Mouse (Mus musculus): ENCODE measurements around the gene Tbc1d10a. TPM values are rescaled to one million over a fixed set of nuclear protein-coding genes. Genes with fewer than 3 reads are reported as not detected.

Gene Tbc1d10a
- total and polyA plus RNA-seq, 2 experiments from 2014 or later, result 31.9 to 48.4 TPM

DNA sequence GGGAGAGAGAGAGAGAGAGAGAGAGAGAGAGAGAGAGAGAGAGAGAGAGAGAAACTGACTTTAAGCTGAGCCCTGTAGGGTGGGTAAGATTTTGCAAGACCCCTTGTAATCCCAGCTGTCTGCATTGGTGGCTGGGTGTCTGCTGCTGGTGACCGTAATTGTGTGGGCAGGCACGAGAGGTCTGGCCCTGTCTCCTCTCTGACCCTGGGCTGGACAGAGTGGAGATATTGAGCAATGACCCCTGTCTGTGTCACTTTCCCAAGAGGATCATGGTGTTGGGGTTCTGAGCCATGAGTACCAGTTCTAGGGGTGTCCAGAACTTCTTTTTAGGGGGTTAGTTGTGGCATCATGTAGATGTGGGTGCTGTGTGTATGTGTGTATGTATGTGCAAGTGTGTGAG, 37.6 kb downstream of the Tbc1d10a start:
- TF ChIP-seq CTCF (IDR thresholded peaks at IDR 0.05), result no peak
- DNase-seq (ENCODE audit: low spot score), result no peak
- no peak overlapping the region for H3K9ac ChIP-seq (replicated peaks; ENCODE audit: low read length, poor library complexity, severe bottlenecking)
- H3K27ac ChIP-seq (ENCODE audit: low read depth, low read length), result no peak overlapping the region
- H3K4me2 ChIP-seq (ENCODE audit: low read depth, low read length, poor library complexity, severe bottlenecking), result no peak overlapping the region
- ATAC-seq (ENCODE audit: low FRiP score), result no peak
- H3K4me1 ChIP-seq (ENCODE audit: insufficient read depth, low read length), result no peaks in the 10 kb centered on the region
- H3K36me3 ChIP-seq (ENCODE audit: insufficient read depth, low read length), result no peaks in the 10 kb centered on the region
- no peaks in the 10 kb centered on the region for H3K9me3 ChIP-seq (ENCODE audit: low read length)
- 42% methylated on average over 2 of the region's 2 CpGs for WGBS
- no peaks in the 10 kb centered on the region for H3K27me3 ChIP-seq (ENCODE audit: insufficient read depth, low read length)
- no peak overlapping the region for H3K4me3 ChIP-seq (ENCODE audit: low read depth, low read length)

DNA sequence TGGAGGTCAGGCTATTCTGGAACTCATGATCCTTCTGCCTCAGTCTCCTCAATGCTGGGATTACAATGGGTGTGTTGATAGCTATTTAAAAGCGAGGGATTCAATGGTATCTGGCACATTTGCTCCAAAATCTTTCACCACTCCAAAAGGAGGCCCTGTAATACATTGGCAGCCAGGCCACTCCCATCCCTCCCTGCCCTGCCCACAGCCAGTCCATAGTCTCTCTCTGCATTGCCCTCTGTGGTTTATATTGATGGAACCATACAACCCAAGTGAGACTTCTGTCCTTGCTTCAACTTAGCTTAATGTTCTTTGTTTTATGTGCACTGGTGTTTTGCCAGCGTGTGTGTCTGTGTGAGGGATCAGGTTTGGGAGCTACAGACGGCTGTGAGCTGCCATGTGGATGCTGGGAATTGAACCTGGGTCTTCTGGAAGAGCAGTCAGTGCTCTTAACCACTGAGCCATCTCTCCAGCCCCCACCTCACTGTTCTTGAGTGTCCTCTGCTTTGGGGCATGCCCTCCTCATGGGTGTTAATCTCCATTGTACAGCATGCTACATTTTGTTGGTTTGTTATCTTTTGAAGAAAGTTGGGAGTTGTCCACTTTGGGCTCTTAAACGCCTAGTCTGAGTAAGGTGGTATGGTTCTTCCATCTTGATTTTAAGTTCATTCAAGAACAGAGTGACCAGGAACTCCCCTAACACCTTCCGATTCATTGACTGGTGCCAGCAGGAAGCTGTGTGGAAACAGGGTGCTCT, 40.2 kb downstream of the Tbc1d10a start:
- Histone ChIP-seq H3K4me3 (ENCODE audit: low read depth, low read length) (no peak overlapping the region), H3K9me3 (ENCODE audit: low read length) (no peaks in the 10 kb centered on the region), H3K4me1 (ENCODE audit: insufficient read depth, low read length) (no peaks in the 10 kb centered on the region), H3K36me3 (ENCODE audit: insufficient read depth, low read length) (no peaks in the 10 kb centered on the region), H3K27me3 (ENCODE audit: insufficient read depth, low read length) (no peaks in the 10 kb centered on the region), H3K9ac (replicated peaks; ENCODE audit: low read length, poor library complexity, severe bottlenecking) (no peak overlapping the region), H3K27ac (ENCODE audit: low read depth, low read length) (no peak overlapping the region), H3K4me2 (ENCODE audit: low read depth, low read length, poor library complexity, severe bottlenecking) (no peak overlapping the region)
- WGBS, result 79% methylated on average over 5 of the region's 5 CpGs
- ATAC-seq (ENCODE audit: low FRiP score), result no peak
- no peak for TF ChIP-seq CTCF (IDR thresholded peaks at IDR 0.05)
- DNase-seq (ENCODE audit: low spot score), result no peak

DNA sequence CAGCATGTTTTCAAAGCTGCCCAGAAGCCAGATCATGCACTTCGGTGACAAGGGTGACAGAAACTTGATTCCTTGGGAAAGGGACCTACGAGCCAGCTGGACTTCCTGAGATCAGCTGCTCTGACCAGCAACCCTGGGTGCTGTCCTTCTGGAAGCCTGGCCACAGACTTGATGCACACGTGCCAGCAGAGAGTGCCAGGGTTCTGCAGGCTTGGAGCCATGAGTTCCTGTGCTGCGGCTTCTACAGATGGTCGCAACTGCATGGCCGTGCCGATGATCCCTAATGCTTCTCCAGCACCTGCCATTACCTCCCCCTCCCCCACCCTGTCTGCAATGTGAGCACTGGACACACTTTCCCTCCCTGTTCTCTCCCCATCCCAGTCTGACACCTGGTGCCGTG, 41.9 kb downstream of the Tbc1d10a start:
- no peaks in the 10 kb centered on the region for H3K36me3 ChIP-seq (ENCODE audit: insufficient read depth, low read length)
- no peaks in the 10 kb centered on the region for H3K4me1 ChIP-seq (ENCODE audit: insufficient read depth, low read length)
- 0 out of 2 replicates have a peak, but pooled peaks have one; percentile 56 for ATAC-seq (ENCODE audit: low FRiP score)

DNA sequence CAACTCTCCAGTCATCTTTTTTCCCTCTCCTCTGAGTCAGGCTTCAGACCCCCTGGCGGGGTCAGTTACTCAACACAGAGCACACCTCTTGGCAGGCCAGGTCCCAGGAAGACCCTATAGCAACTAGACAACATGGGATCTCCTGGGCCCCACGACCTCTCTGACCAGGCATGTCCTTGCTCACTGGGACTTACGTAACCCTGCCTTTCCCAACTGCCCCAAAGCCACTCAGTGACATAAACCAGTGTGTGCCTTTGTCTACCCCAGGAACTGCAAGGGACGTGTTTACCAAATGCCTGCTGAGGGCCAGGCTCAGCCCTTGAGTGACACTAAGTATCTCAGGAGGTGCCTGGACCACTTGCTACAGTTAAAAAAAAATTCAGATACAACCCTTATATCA, 43.3 kb downstream of the Tbc1d10a start:
- ATAC-seq (ENCODE audit: low FRiP score), result no peak
- no peaks in the 10 kb centered on the region for H3K36me3 ChIP-seq (ENCODE audit: insufficient read depth, low read length)
- H3K4me2 ChIP-seq (ENCODE audit: low read depth, low read length, poor library complexity, severe bottlenecking), result no peak overlapping the region
- no peak for DNase-seq (ENCODE audit: low spot score)
- no peak overlapping the region for H3K9ac ChIP-seq (replicated peaks; ENCODE audit: low read length, poor library complexity, severe bottlenecking)
- no peaks in the 10 kb centered on the region for H3K9me3 ChIP-seq (ENCODE audit: low read length)
- no peaks in the 10 kb centered on the region for H3K27me3 ChIP-seq (ENCODE audit: insufficient read depth, low read length)
- H3K4me3 ChIP-seq (ENCODE audit: low read depth, low read length), result no peak overlapping the region
- TF ChIP-seq CTCF (IDR thresholded peaks at IDR 0.05), result no peak
- 57% methylated on average over 4 of the region's 4 CpGs for WGBS
- H3K4me1 ChIP-seq (ENCODE audit: insufficient read depth, low read length), result no peaks in the 10 kb centered on the region
- H3K27ac ChIP-seq (ENCODE audit: low read depth, low read length), result no peak overlapping the region

More for the DNA sequence above, 41.9 kb downstream of the Tbc1d10a start:
- no peak overlapping the region for H3K9ac ChIP-seq (replicated peaks; ENCODE audit: low read length, poor library complexity, severe bottlenecking)
- H3K4me2 ChIP-seq (ENCODE audit: low read depth, low read length, poor library complexity, severe bottlenecking), result no peak overlapping the region
- no peaks in the 10 kb centered on the region for H3K27me3 ChIP-seq (ENCODE audit: insufficient read depth, low read length)
- 51% methylated on average over 8 of the region's 8 CpGs for WGBS
- H3K9me3 ChIP-seq (ENCODE audit: low read length), result no peaks in the 10 kb centered on the region
- TF ChIP-seq CTCF (IDR thresholded peaks at IDR 0.05), result no peak
- H3K4me3 ChIP-seq (ENCODE audit: low read depth, low read length), result no peak overlapping the region
- H3K27ac ChIP-seq (ENCODE audit: low read depth, low read length), result no peak overlapping the region
- peak; percentile 86 for DNase-seq (ENCODE audit: low spot score)

DNA sequence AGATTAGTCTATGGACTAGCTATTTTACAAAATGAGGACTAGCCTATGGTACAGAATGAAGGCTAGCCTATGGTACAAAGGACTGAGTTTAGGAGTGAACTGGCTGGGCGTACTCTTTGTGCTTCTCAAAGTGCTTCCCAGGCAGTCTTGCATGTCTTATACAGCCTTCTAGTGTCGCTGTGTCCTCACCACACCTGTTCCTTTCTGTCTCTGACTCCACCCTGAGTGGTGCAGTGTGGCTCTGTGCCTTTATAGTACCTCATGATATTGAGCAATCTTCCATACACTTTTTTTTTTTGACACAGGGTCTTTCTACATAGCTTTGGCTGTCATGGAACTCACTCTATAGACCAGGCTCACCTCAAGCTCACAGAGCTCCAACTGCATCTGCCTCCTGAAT, 44.8 kb downstream of the Tbc1d10a start:
- H3K27ac ChIP-seq (ENCODE audit: low read depth, low read length), result no peak overlapping the region
- no peak overlapping the region for H3K4me3 ChIP-seq (ENCODE audit: low read depth, low read length)
- WGBS, result 88% methylated on average over 2 of the region's 2 CpGs
- no peaks in the 10 kb centered on the region for H3K9me3 ChIP-seq (ENCODE audit: low read length)
- TF ChIP-seq CTCF (IDR thresholded peaks at IDR 0.05), result no peak
- H3K27me3 ChIP-seq (ENCODE audit: insufficient read depth, low read length), result no peaks in the 10 kb centered on the region
- H3K4me2 ChIP-seq (ENCODE audit: low read depth, low read length, poor library complexity, severe bottlenecking), result no peak overlapping the region
- no peak overlapping the region for H3K9ac ChIP-seq (replicated peaks; ENCODE audit: low read length, poor library complexity, severe bottlenecking)
- H3K4me1 ChIP-seq (ENCODE audit: insufficient read depth, low read length), result no peaks in the 10 kb centered on the region
- no peak for DNase-seq (ENCODE audit: low spot score)
- ATAC-seq (ENCODE audit: low FRiP score), result no peak
- H3K36me3 ChIP-seq (ENCODE audit: insufficient read depth, low read length), result no peaks in the 10 kb centered on the region

DNA sequence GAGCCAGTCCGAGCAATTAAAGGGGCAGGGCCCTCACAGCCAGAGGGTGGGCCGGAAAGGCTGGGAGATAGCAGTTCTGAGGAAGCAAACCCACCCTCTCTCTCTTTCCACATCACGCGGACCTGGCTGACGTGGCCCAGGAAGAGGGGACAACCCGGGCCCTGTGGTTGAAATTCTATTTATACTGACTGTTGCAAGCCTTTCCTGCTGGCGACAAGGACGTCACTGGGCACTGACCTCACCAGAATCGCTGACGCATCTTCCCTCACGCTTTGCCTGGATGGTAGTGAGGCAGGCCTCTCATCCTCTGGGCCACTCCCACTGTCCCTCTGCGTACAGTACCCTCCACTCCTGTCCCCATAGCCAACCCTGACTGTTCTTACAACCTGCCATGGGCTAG, 46.1 kb downstream of the Tbc1d10a start:
- no peak overlapping the region for H3K4me2 ChIP-seq (ENCODE audit: low read depth, low read length, poor library complexity, severe bottlenecking)
- ATAC-seq (ENCODE audit: low FRiP score), result no peak
- no peak overlapping the region for H3K27ac ChIP-seq (ENCODE audit: low read depth, low read length)
- no peaks in the 10 kb centered on the region for H3K9me3 ChIP-seq (ENCODE audit: low read length)
- H3K36me3 ChIP-seq (ENCODE audit: insufficient read depth, low read length), result no peaks in the 10 kb centered on the region
- DNase-seq (ENCODE audit: low spot score), result no peak
- 75% methylated on average over 12 of the region's 12 CpGs for WGBS
- no peak overlapping the region for H3K9ac ChIP-seq (replicated peaks; ENCODE audit: low read length, poor library complexity, severe bottlenecking)
- H3K4me3 ChIP-seq (ENCODE audit: low read depth, low read length), result no peak overlapping the region
- TF ChIP-seq CTCF (IDR thresholded peaks at IDR 0.05), result no peak
- H3K4me1 ChIP-seq (ENCODE audit: insufficient read depth, low read length), result no peaks in the 10 kb centered on the region
- H3K27me3 ChIP-seq (ENCODE audit: insufficient read depth, low read length), result no peaks in the 10 kb centered on the region

Data from midbrain, postnatal 0 days (tissue).